Mouse (Mus musculus): ENCODE data around the gene Tmem106c. TPM values are rescaled to one million over a fixed set of nuclear protein-coding genes. Genes with fewer than 3 reads are reported as not detected.

Gene Tmem106c
- polyA plus RNA-seq (2012; rRNA removed) = 83.4 and 110 TPM in 2 replicates

- no peak for DNase-seq (ENCODE audit: low read depth)
Measured at GRCm38 (mm10) chr15:97963989-97964835, at the start of gene Tmem106c. TSS of gene Tmem106c (plus strand) at chr15:97964200.

- DNase-seq (ENCODE audit: low read depth) = no peak
Measured at GRCm38 (mm10) chr15:97914331-97914747, 49.7 kb upstream of the Tmem106c start.

GRCm38 (mm10) chr15:97917994-97918393 is 46.0 kb upstream of the Tmem106c start:
- DNase-seq (ENCODE audit: low read depth) = no peak

- no peak for DNase-seq (ENCODE audit: low read depth)
Measured at GRCm38 (mm10) chr15:97919217-97919616, 44.8 kb upstream of the Tmem106c start.

GRCm38 (mm10) chr15:97920306-97920705 is 43.7 kb upstream of the Tmem106c start:
- DNase-seq (ENCODE audit: low read depth) = no peak

- DNase-seq (ENCODE audit: low read depth) = no peak
Measured at GRCm38 (mm10) chr15:97921796-97922195, 42.2 kb upstream of the Tmem106c start.

- DNase-seq (ENCODE audit: low read depth) = no peak
Measured at GRCm38 (mm10) chr15:97922421-97922820, 41.6 kb upstream of the Tmem106c start.

GRCm38 (mm10) chr15:97927018-97927417 is 37.0 kb upstream of the Tmem106c start:
- no peak for DNase-seq (ENCODE audit: low read depth)

GRCm38 (mm10) chr15:97927821-97928220 is 36.2 kb upstream of the Tmem106c start:
- no peak for DNase-seq (ENCODE audit: low read depth)

GRCm38 (mm10) chr15:97929259-97929824 is 34.7 kb upstream of the Tmem106c start:
- no peak for DNase-seq (ENCODE audit: low read depth)

GRCm38 (mm10) chr15:97932441-97932840 is 31.6 kb upstream of the Tmem106c start:
- DNase-seq (ENCODE audit: low read depth) = no peak

GRCm38 (mm10) chr15:97938580-97938979 is 25.4 kb upstream of the Tmem106c start:
- no peak for DNase-seq (ENCODE audit: low read depth)

GRCm38 (mm10) chr15:97940088-97940487 is 23.9 kb upstream of the Tmem106c start:
- no peak for DNase-seq (ENCODE audit: low read depth)

GRCm38 (mm10) chr15:97941306-97941705 is 22.7 kb upstream of the Tmem106c start:
- no peak for DNase-seq (ENCODE audit: low read depth)

GRCm38 (mm10) chr15:97942538-97942937 is 21.5 kb upstream of the Tmem106c start:
- no peak for DNase-seq (ENCODE audit: low read depth)

GRCm38 (mm10) chr15:97943356-97943755 is 20.6 kb upstream of the Tmem106c start:
- no peak for DNase-seq (ENCODE audit: low read depth)

- no peak for DNase-seq (ENCODE audit: low read depth)
Measured at GRCm38 (mm10) chr15:97944919-97945574, 19.0 kb upstream of the Tmem106c start.

GRCm38 (mm10) chr15:97945656-97946315 is 18.2 kb upstream of the Tmem106c start:
- no peak for DNase-seq (ENCODE audit: low read depth)

GRCm38 (mm10) chr15:97948720-97949119 is 15.3 kb upstream of the Tmem106c start:
- DNase-seq (ENCODE audit: low read depth) = no peak

GRCm38 (mm10) chr15:97949706-97950105 is 14.3 kb upstream of the Tmem106c start:
- DNase-seq (ENCODE audit: low read depth) = no peak

GRCm38 (mm10) chr15:97950240-97950639 is 13.8 kb upstream of the Tmem106c start:
- DNase-seq (ENCODE audit: low read depth) = no peak

Measured in gonadal fat pad, adult 2 months (tissue).